Mouse (Mus musculus): ENCODE measurements at regions not wholly inside any gene's neighbourhood (a gene's known extent, or its start where the extent isn't known, plus 50 kb on each side); places are given as distances from the start of the nearest gene placed in this dataset.

DNA sequence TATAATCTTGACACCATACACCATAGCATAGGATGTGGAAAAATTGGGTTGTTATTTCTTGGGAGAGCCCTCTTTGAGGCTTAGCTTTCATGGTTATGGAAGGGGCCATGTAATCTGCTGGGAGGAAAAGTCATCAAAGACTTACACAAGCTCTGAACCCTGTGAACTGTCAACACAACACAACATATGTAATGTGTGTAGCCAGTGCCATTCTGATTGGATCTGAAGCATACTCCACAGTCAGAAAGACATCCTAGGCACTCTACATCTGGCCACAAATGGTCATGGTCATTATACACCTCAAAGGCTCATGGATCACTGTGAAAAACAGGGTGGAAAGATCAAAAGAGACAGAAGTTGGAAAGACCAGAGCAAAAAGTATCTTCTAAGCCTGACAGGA is 839.3 kb upstream of the Luzp2 start:
- TF ChIP-seq CTCF (IDR thresholded peaks at IDR 0.05; ENCODE audit: low read depth) (no peak), EP300 (IDR thresholded peaks at IDR 0.05; ENCODE audit: low read depth) (no peak)

Measured in heart, postnatal 0 days (tissue).